8 mouse cellular contexts compared by ENCODE assay signal in the genomic region with DNA sequence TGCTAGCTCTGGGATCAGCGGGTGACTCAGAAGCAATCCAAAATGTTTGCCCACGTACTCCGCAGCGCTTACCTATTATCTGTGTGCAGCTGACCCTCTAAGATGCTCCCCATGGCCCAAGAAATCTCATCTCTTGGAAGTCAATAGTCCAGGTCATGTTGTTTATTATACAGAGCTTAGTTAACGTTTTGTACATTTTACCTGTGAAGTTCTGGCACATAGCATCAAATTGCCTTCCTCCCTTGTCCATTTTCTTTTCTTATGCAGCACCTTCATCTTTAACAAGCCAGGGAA. TPM values are rescaled to one million over a fixed set of nuclear protein-coding genes. Genes with fewer than 3 reads are reported as not detected.
DNase-seq lines count a peak whose midpoint lies in the region; ATAC-seq and TF ChIP-seq lines count a peak whose summit lies in the region.

No protein-coding gene starts in this region.

- H3K27ac ChIP-seq in heart, embryonic 15.5 days = no peak overlapping the region
- no peak overlapping the region for H3K27ac ChIP-seq in bone marrow macrophage, adult 2 months (ENCODE audit: insufficient read depth, low read depth, low read length)
- H3K27ac ChIP-seq in hindbrain, embryonic 15.5 days (replicated peaks) = no peak overlapping the region
- no peak overlapping the region for H3K27ac ChIP-seq in midbrain, embryonic 14.5 days (replicated peaks; ENCODE audit: low read depth, low read length)

- peaks cover 24% of the 10 kb centered on the region for H3K4me1 ChIP-seq in heart, embryonic 15.5 days (replicated peaks)
- peaks cover 23% of the 10 kb centered on the region for H3K4me1 ChIP-seq in bone marrow macrophage, adult 2 months (ENCODE audit: control insufficient read depth, insufficient read depth, low read length)
- H3K4me1 ChIP-seq in hindbrain, embryonic 15.5 days (replicated peaks) = peaks cover 23% of the 10 kb centered on the region
- peaks cover 12% of the 10 kb centered on the region; the same call in 1 of the 2 replicates for H3K4me1 ChIP-seq in midbrain, embryonic 14.5 days (ENCODE audit: control insufficient read depth, insufficient read depth, low read length)

- ATAC-seq in heart, embryonic 15.5 days (replicated peaks; ENCODE audit: insufficient number of reproducible peaks, insufficient read depth, low FRiP score, low read depth) = no peak
- no peak for ATAC-seq in hindbrain, embryonic 15.5 days (ENCODE audit: low FRiP score, low read depth)
- ATAC-seq in midbrain, embryonic 14.5 days (ENCODE audit: low FRiP score, low TSS enrichment) = no peak

- peak overlapping the region; percentile 59 for H3K9ac ChIP-seq in heart, embryonic 15.5 days
- no peak overlapping the region for H3K9ac ChIP-seq in hindbrain, embryonic 15.5 days
- no peak overlapping the region for H3K9ac ChIP-seq in midbrain, embryonic 14.5 days (replicated peaks; ENCODE audit: low read length)

- no peak for TF ChIP-seq POLR2A in bone marrow macrophage, adult 2 months (IDR thresholded peaks at IDR 0.05; ENCODE audit: borderline replicate concordance, low read depth, low read length)

- H3K36me3 ChIP-seq in heart, embryonic 15.5 days = no peaks in the 10 kb centered on the region
- no peaks in the 10 kb centered on the region for H3K36me3 ChIP-seq in hindbrain, embryonic 15.5 days
- no peaks in the 10 kb centered on the region for H3K36me3 ChIP-seq in midbrain, embryonic 14.5 days (ENCODE audit: control insufficient read depth, insufficient read depth, low read length)

- TF ChIP-seq CTCF in bone marrow macrophage, adult 2 months (IDR thresholded peaks at IDR 0.05; ENCODE audit: low read depth, low read length) = no peak

- 8% methylated on average over 5 of the region's 5 CpGs for WGBS in heart, embryonic 15.5 days
- WGBS in hindbrain, embryonic 15.5 days = 9% methylated on average over 5 of the region's 5 CpGs
- 1% methylated on average over 5 of the region's 5 CpGs for WGBS in midbrain, embryonic 14.5 days

- peak overlapping the region; percentile 72 for H3K4me3 ChIP-seq in heart, embryonic 15.5 days
- peak overlapping the region; percentile 74 for H3K4me3 ChIP-seq in bone marrow macrophage, adult 2 months (ENCODE audit: insufficient read depth, low read length)
- peak overlapping the region; percentile 47 for H3K4me3 ChIP-seq in hindbrain, embryonic 15.5 days
- H3K4me3 ChIP-seq in midbrain, embryonic 14.5 days (replicated peaks; ENCODE audit: low read depth, low read length) = peak overlapping the region; percentile 54

- peak overlapping the region; percentile 81 for H3K4me2 ChIP-seq in heart, embryonic 15.5 days
- H3K4me2 ChIP-seq in hindbrain, embryonic 15.5 days = peak overlapping the region; percentile 77
- peak overlapping the region; percentile 87 for H3K4me2 ChIP-seq in midbrain, embryonic 14.5 days (ENCODE audit: low read length)

- H3K27me3 ChIP-seq in heart, embryonic 15.5 days = peaks cover 51% of the 10 kb centered on the region
- H3K27me3 ChIP-seq in hindbrain, embryonic 15.5 days = peaks cover 48% of the 10 kb centered on the region
- H3K27me3 ChIP-seq in midbrain, embryonic 14.5 days (ENCODE audit: control insufficient read depth, insufficient read depth, low read length) = peaks cover 65% of the 10 kb centered on the region

- H3K9me3 ChIP-seq in heart, embryonic 15.5 days (replicated peaks) = no peaks in the 10 kb centered on the region
- H3K9me3 ChIP-seq in hindbrain, embryonic 15.5 days = no peaks in the 10 kb centered on the region
- no peaks in the 10 kb centered on the region for H3K9me3 ChIP-seq in midbrain, embryonic 14.5 days (ENCODE audit: control insufficient read depth, low read length)

- DNase-seq in heart, adult 8-10 months (ENCODE audit: low spot score) = no peak
- DNase-seq in midbrain, embryonic 14.5 days = no peak
- no peak for DNase-seq in adrenal gland, postnatal 10 days
- no peak for DNase-seq in urinary bladder, postnatal 14 days (ENCODE audit: low spot score)
- DNase-seq in lung, postnatal 14 days = no peak

RNA-seq across cellular contexts. Expression of a gene that starts 1.7 kb away (rescaled TPM):
- polyA plus RNA-seq in heart, embryonic 15.5 days (2015; fragmentation: Nextera tagmentation; extraction: Ambion mirVana) = 0.67 and 0.83 TPM in 2 replicates
- 1 to 10 TPM; 1.3 to 2.4 (median 1.7) TPM for total RNA-seq in heart, adult 8-10 months (2022)
- polyA plus RNA-seq in bone marrow macrophage, adult 2 months (2012; ENCODE audit: insufficient read depth, insufficient read length, missing spikeins) = 13.0 and 15.8 TPM in 2 replicates
- polyA plus RNA-seq in hindbrain, embryonic 15.5 days (2015; fragmentation: Nextera tagmentation; extraction: Ambion mirVana) = 0.62 TPM in 2 replicates
- 0.61 and 0.97 TPM in 2 replicates for polyA plus RNA-seq in midbrain, embryonic 14.5 days (2014; fragmentation: Nextera tagmentation; extraction: Ambion mirVana)
- total RNA-seq in adrenal gland, postnatal 10 days (2021) = 1 to 10 TPM; 2.1 to 3.4 TPM
